Mouse (Mus musculus) stomach, embryonic 15.5 days (tissue): Measurements from ENCODE around the gene 4930404H24Rik. TPM values are rescaled to one million over a fixed set of nuclear protein-coding genes. Genes with fewer than 3 reads are reported as not detected.

ENCODE experiments used
- ATAC-seq: fragments of 200-750 bp; cut with Nextera tagmentation; 2 replicates; pipeline ENCODE4 v1.8.0; 2017; ENCODE audit warnings: low read depth, moderate number of reproducible peaks, moderate TSS enrichment; ENCODE audit not compliant: insufficient read depth, low FRiP score
- H3K27ac ChIP-seq: fragments of 300-500 bp; sonication (generic); 2 replicates; pipeline ENCODE4 v1.5.1; 2015; ENCODE audit warnings: mild to moderate bottlenecking, inconsistent platforms
- H3K27me3 ChIP-seq: fragments of 300-500 bp; sonication (generic); replicated peaks from 2 replicates; pipeline ENCODE4 v1.6.1; 2015; ENCODE audit warnings: inconsistent platforms
- H3K36me3 ChIP-seq: fragments of 300-500 bp; sonication (generic); 2 replicates; pipeline ENCODE4 v1.6.1; 2015; ENCODE audit warnings: inconsistent platforms
- H3K4me1 ChIP-seq: fragments of 300-500 bp; sonication (generic); 2 replicates; pipeline ENCODE4 v1.6.1; 2015; ENCODE audit warnings: inconsistent platforms
- H3K4me2 ChIP-seq: fragments of 300-500 bp; sonication (generic); 2 replicates; pipeline ENCODE4 v1.6.1; 2015; ENCODE audit warnings: mild to moderate bottlenecking, inconsistent platforms
- H3K4me3 ChIP-seq: fragments of 300-500 bp; sonication (generic); replicated peaks from 2 replicates; pipeline ENCODE4 v1.5.1; 2015; ENCODE audit warnings: inconsistent platforms
- H3K9ac ChIP-seq: fragments of 300-500 bp; sonication (generic); 2 replicates; pipeline ENCODE4 v1.6.1; 2015; ENCODE audit warnings: inconsistent platforms
- H3K9me3 ChIP-seq: fragments of 300-500 bp; sonication (generic); 2 replicates; pipeline ENCODE4 v1.6.1; 2016; ENCODE audit warnings: inconsistent platforms
- WGBS: fragments of 180-500 bp; shearing (Covaris S2); methylation state at CpG from one replicate; pipeline ENCODE4 v1.1.7; 2015; 5-methylcytosine and 5-hydroxymethylcytosine counted together
- polyA plus RNA-seq: library from polyadenylated mRNA; unstranded; fragments of >200 nt; fragmentation: Nextera tagmentation; extraction: Ambion mirVana; gene quantifications from 2 replicates; pipeline ENCODE4 v1.2.1, GENCODE M21; 2015

4930404H24Rik gene
- not detected in 2 replicates for polyA plus RNA-seq

- Histone ChIP-seq H3K36me3 (no peaks in the 10 kb centered on the region), H3K27ac (peak within 1 kb of the TSS; percentile 57), H3K4me2 (peak within 1 kb of the TSS; percentile 95), H3K27me3 (no peaks in the 10 kb centered on the region), H3K9me3 (no peaks in the 10 kb centered on the region), H3K4me3 (peak within 1 kb of the TSS; percentile 61), H3K9ac (peak within 1 kb of the TSS; percentile 47; the same call in 1 of the 2 replicates), H3K4me1 (peaks cover 41% of the 10 kb centered on the region)
- ATAC-seq, result peak; percentile 54
- WGBS, result 1% methylated on average over 66 of the region's 83 CpGs
These were observed at the start of gene 4930404H24Rik for GRCm38 (mm10) chr2:153492573-153493392. TSS of gene 4930404H24Rik (plus strand) at chr2:153492790.

- ATAC-seq, result peak; percentile 23
- under 1% methylated on average over 57 of the region's 59 CpGs for WGBS
These were observed 49.0 kb upstream of the 4930404H24Rik start for GRCm38 (mm10) chr2:153443434-153444240.

GRCm38 (mm10) chr2:153444254-153445136 lies 48.1 kb upstream of the 4930404H24Rik start:
- Histone ChIP-seq H3K4me3 (peak overlapping the region; percentile 93), H3K9ac (peak overlapping the region; percentile 76), H3K36me3 (no peaks in the 10 kb centered on the region), H3K4me1 (peaks cover 26% of the 10 kb centered on the region), H3K27me3 (no peaks in the 10 kb centered on the region), H3K27ac (peak overlapping the region; percentile 97), H3K9me3 (no peaks in the 10 kb centered on the region), H3K4me2 (peak overlapping the region; percentile 89)
- 0% methylated on average over 33 of the region's 64 CpGs for WGBS
- peak; percentile 61 for ATAC-seq

More at GRCm38 (mm10) chr2:153443434-153444240, 49.0 kb upstream of the 4930404H24Rik start:
- Histone ChIP-seq H3K27me3 (no peaks in the 10 kb centered on the region), H3K9ac (peak overlapping the region; percentile 76), H3K4me2 (peak overlapping the region; percentile 89), H3K27ac (peak overlapping the region; percentile 97), H3K4me1 (peaks cover 26% of the 10 kb centered on the region), H3K9me3 (no peaks in the 10 kb centered on the region), H3K4me3 (peak overlapping the region; percentile 93), H3K36me3 (no peaks in the 10 kb centered on the region)

GRCm38 (mm10) chr2:153445137-153446016 lies 47.2 kb upstream of the 4930404H24Rik start:
- under 1% methylated on average over 55 of the region's 59 CpGs for WGBS
- Histone ChIP-seq H3K4me2 (peak overlapping the region; percentile 89), H3K27me3 (no peaks in the 10 kb centered on the region), H3K36me3 (no peaks in the 10 kb centered on the region), H3K27ac (peak overlapping the region; percentile 97), H3K9ac (peak overlapping the region; percentile 29), H3K4me3 (peak overlapping the region; percentile 93), H3K4me1 (peaks cover 26% of the 10 kb centered on the region), H3K9me3 (no peaks in the 10 kb centered on the region)
- ATAC-seq, result peak; percentile 28

GRCm38 (mm10) chr2:153446017-153446408 lies 46.6 kb upstream of the 4930404H24Rik start:
- Histone ChIP-seq H3K27me3 (no peaks in the 10 kb centered on the region), H3K4me1 (peaks cover 21% of the 10 kb centered on the region), H3K27ac (peak overlapping the region; percentile 97), H3K9ac (no peak overlapping the region), H3K4me3 (peak overlapping the region; percentile 93), H3K36me3 (no peaks in the 10 kb centered on the region), H3K9me3 (no peaks in the 10 kb centered on the region), H3K4me2 (peak overlapping the region; percentile 89)
- ATAC-seq, result no peak
- WGBS, result 2% methylated on average over 8 of the region's 8 CpGs

GRCm38 (mm10) chr2:153446476-153446875 lies 46.1 kb upstream of the 4930404H24Rik start:
- 21% methylated on average over 4 of the region's 4 CpGs for WGBS
- Histone ChIP-seq H3K4me1 (peaks cover 17% of the 10 kb centered on the region), H3K27me3 (no peaks in the 10 kb centered on the region), H3K27ac (no peak overlapping the region), H3K9me3 (no peaks in the 10 kb centered on the region), H3K4me2 (peak overlapping the region; percentile 89; the same call in 1 of the 2 replicates), H3K36me3 (no peaks in the 10 kb centered on the region), H3K4me3 (no peak overlapping the region), H3K9ac (no peak overlapping the region)
- ATAC-seq, result no peak

- H3K27me3 ChIP-seq, result no peaks in the 10 kb centered on the region
- no peaks in the 10 kb centered on the region for H3K36me3 ChIP-seq
- no peaks in the 10 kb centered on the region for H3K9me3 ChIP-seq
- ATAC-seq, result no peak
- WGBS, result 53% methylated on average over 3 of the region's 3 CpGs
- no peak overlapping the region for H3K4me2 ChIP-seq
- no peak overlapping the region for H3K9ac ChIP-seq
- peaks cover 5% of the 10 kb centered on the region; the same call in 1 of the 2 replicates for H3K4me1 ChIP-seq
- no peak overlapping the region; the same call in 1 of the 2 replicates for H3K27ac ChIP-seq
- H3K4me3 ChIP-seq, result no peak overlapping the region
These were observed 44.9 kb upstream of the 4930404H24Rik start for GRCm38 (mm10) chr2:153447719-153448118.

GRCm38 (mm10) chr2:153448519-153448918 lies 44.1 kb upstream of the 4930404H24Rik start:
- no peak overlapping the region for H3K4me3 ChIP-seq
- 81% methylated on average over 6 of the region's 6 CpGs for WGBS
- H3K9me3 ChIP-seq, result no peaks in the 10 kb centered on the region

GRCm38 (mm10) chr2:153453961-153454759 lies 38.4 kb upstream of the 4930404H24Rik start:
- Histone ChIP-seq H3K36me3 (no peaks in the 10 kb centered on the region), H3K9me3 (no peaks in the 10 kb centered on the region), H3K9ac (no peak overlapping the region), H3K4me3 (no peak overlapping the region), H3K4me1 (peaks cover 25% of the 10 kb centered on the region), H3K27ac (no peak overlapping the region), H3K27me3 (no peaks in the 10 kb centered on the region), H3K4me2 (no peak overlapping the region)
- WGBS, result 52% methylated on average over 12 of the region's 12 CpGs
- peak; percentile 78; the same call in 1 of the 2 replicates for ATAC-seq

More at GRCm38 (mm10) chr2:153448519-153448918, 44.1 kb upstream of the 4930404H24Rik start:
- no peaks in the 10 kb centered on the region for H3K36me3 ChIP-seq
- no peak overlapping the region for H3K27ac ChIP-seq
- H3K27me3 ChIP-seq, result no peaks in the 10 kb centered on the region
- no peak overlapping the region for H3K9ac ChIP-seq
- no peak overlapping the region for H3K4me2 ChIP-seq
- no peaks in the 10 kb centered on the region for H3K4me1 ChIP-seq
- ATAC-seq, result no peak
